Mouse (Mus musculus) embryonic fibroblast, embryonic 13.5 days (primary cell): ENCODE data around the gene Fndc7.

Source experiments
- CTCF ChIP-seq: IDR thresholded peaks from 2 replicates; pipeline ENCODE4 v1.5.1; 2011; ENCODE audit warnings: mild to moderate bottlenecking, control low read depth, low read length, moderate library complexity, borderline replicate concordance; ENCODE audit not compliant: insufficient read depth
- POLR2A ChIP-seq: IDR thresholded peaks from 2 replicates; pipeline ENCODE4 v1.6.1; 2011; ENCODE audit warnings: low read depth, mild to moderate bottlenecking, control low read depth, low read length, moderate library complexity

DNA sequence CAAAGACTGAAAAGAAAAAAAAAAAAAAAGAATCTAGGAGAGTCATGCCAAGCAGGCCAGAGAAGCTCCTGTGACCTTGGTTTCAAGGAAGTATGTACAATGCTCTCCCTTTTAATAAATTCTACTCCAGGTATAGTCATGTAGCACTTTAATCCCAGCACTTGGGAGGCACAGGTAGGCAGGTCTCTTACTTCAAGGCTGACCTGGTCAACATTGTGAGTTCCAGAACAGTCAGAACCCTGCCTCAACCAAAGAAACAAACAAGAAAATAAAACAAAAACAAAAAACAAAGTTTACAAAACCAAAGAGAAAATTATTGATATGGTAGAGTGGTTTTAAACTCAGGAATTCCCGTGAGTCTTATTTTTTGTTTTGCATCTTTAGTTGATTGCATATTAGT is at the start of gene Fndc7:
- TF ChIP-seq CTCF (no peak), POLR2A (no peak)
